Mouse (Mus musculus): ENCODE measurements around the gene Irf2bpl.

- no peak for TF ChIP-seq CTCF (IDR thresholded peaks at IDR 0.05; ENCODE audit: borderline replicate concordance, extremely low read depth, insufficient read depth, insufficient read length)
- TF ChIP-seq POLR2A (IDR thresholded peaks at IDR 0.05; ENCODE audit: borderline replicate concordance, extremely low read depth, insufficient read depth, insufficient read length, poor library complexity, severe bottlenecking): peak; percentile 94
These were observed at the start of gene Irf2bpl for GRCm38 (mm10) chr12:86884197-86885058.
